In the genomic region with DNA sequence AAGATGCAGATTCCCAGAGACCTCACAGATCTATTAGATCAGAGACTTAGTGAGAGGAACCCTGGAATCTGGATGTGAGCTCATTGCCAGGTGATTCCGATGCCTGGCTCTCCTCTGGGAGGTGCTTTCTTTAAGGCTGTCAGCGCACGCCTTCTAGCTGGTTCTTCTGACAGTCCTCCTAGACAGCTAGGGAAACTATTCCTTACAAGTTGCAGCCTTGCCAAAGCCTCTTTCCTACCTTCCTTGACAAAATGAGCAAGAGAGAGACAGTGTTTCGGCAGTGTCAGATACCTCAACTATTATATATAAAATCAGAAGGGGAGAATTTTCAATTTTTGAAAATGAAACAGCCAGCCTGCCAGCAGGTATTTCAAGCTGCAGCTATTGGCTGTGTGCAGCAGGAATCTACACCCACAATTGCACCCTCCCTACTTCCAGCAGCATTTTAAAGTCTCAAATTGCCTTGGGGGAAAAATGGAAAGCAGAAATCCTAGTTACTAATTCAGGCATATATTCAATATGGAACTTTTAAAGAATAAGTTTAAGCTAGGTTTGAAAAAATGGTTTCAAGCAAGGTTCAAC, we compare ENCODE assay signal across 15 mouse cellular contexts.
"Had no signal": no experiment of that assay in that cellular context is flagged by ENCODE, and none has a peak within 500 bp of the region (broad histone marks: within the 10 kb centered on the region; RNA-seq: fewer than 3 reads in every experiment).

No protein-coding gene starts in this region.

- ATAC-seq: liver, embryonic 12.5 days had no signal

- H3K36me3 ChIP-seq: limb, embryonic 15.5 days; liver, embryonic 12.5 days; midbrain, embryonic 12.5 days; neural tube, embryonic 15.5 days had no signal

- H3K4me3 ChIP-seq: limb, embryonic 15.5 days; liver, embryonic 12.5 days; midbrain, embryonic 12.5 days; myocyte; neural tube, embryonic 15.5 days had no signal

- H3K4me1 ChIP-seq: limb, embryonic 15.5 days; midbrain, embryonic 12.5 days had no signal

- DNase-seq: kidney, adult 11 months; kidney, adult 9 months; kidney, postnatal 36 days; layer of hippocampus, adult 9-11 months; layer of hippocampus, postnatal 36 days; lung, embryonic 14.5 days; lung, postnatal 10 days; lung, postnatal 4 days; thymus, postnatal 4 days had no signal

- H3K9me3 ChIP-seq: limb, embryonic 15.5 days; liver, embryonic 12.5 days; midbrain, embryonic 12.5 days; neural tube, embryonic 15.5 days had no signal

- H3K27me3 ChIP-seq: limb, embryonic 15.5 days; neural tube, embryonic 15.5 days had no signal

- H3K27ac ChIP-seq: kidney, postnatal 0 days; limb, embryonic 15.5 days; liver, embryonic 12.5 days; midbrain, embryonic 12.5 days; neural tube, embryonic 15.5 days had no signal

- H3K9ac ChIP-seq: limb, embryonic 15.5 days; liver, embryonic 12.5 days; lung, embryonic 14.5 days; midbrain, embryonic 12.5 days; neural tube, embryonic 15.5 days had no signal

- H3K4me2 ChIP-seq: limb, embryonic 15.5 days; liver, embryonic 12.5 days; lung, embryonic 14.5 days; midbrain, embryonic 12.5 days; neural tube, embryonic 15.5 days had no signal
